Mouse (Mus musculus): ENCODE measurements around the gene Dync1h1. TPM values are rescaled to one million over a fixed set of nuclear protein-coding genes. Genes with fewer than 3 reads are reported as not detected.

Dync1h1 gene
- 101 and 121 TPM in 2 replicates for polyA plus RNA-seq (2012; rRNA removed)

GRCm38 (mm10) chr12:110601241-110602218 lies at the start of gene Dync1h1:
Gene Dync1h1, plus strand, starts transcription at chr12:110601452.

GRCm38 (mm10) chr12:110682561-110683299 lies 81.5 kb downstream of the Dync1h1 start, which contains the start of gene 1700001K19Rik:
Gene 1700001K19Rik, minus strand, starts transcription at chr12:110682619.

GRCm38 (mm10) chr12:110702556-110702955 lies 101.3 kb downstream of the Dync1h1 start, which contains the start of gene Hsp90aa1:
Gene Hsp90aa1, minus strand, starts transcription at chr12:110702728.

Other genes starting within 250 kb of the Dync1h1 start
- 4.9 and 6.3 TPM in 2 replicates for gene Ppp2r5c, start 154.3 kb upstream of the Dync1h1 start, polyA plus RNA-seq (2012; rRNA removed)
- not detected in 2 replicates for gene 1700001K19Rik, start 81.2 kb downstream of the Dync1h1 start, polyA plus RNA-seq (2012; rRNA removed)
- gene Hsp90aa1, start 101.3 kb downstream of the Dync1h1 start, polyA plus RNA-seq (2012; rRNA removed), result 8.7 and 10.8 TPM in 2 replicates
- gene Wdr20, start 136.5 kb downstream of the Dync1h1 start, polyA plus RNA-seq (2012; rRNA removed), result 8.9 and 15.3 TPM in 2 replicates
- 0.14 and 0.34 TPM in 2 replicates for gene Mok, start 239.5 kb downstream of the Dync1h1 start, polyA plus RNA-seq (2012; rRNA removed)
- gene Zfp839, start 248.8 kb downstream of the Dync1h1 start, polyA plus RNA-seq (2012; rRNA removed), result 1.7 and 2.2 TPM in 2 replicates